Mouse (Mus musculus): ENCODE results near the gene Spata13. TPM values are rescaled to one million over a fixed set of nuclear protein-coding genes. Genes with fewer than 3 reads are reported as not detected.

The Spata13 gene
- polyA plus RNA-seq, 1 experiment from 2014 or later, result 21.0 TPM

DNA sequence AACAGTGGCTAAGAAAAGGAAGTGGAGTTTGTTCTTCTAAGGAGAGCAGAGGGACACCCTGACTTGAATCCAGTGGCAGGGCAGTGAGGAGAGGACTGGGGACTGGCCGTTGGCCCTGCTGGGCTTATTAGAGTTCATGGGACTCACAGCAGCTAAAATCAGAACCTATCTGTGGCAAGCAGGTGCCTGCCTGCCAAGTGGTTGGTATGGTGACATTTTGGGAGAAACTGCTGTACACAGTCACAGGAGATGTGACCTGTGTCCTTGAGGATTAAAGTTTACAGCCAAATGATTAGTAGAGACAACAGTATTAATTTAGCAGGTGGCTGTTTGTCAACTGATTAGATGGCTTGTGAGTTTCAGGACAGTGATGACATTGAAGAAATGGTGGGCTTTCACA, 172.1 kb downstream of the Spata13 start:
- Histone ChIP-seq H3K4me1 (replicated peaks) (peaks cover 6% of the 10 kb centered on the region; the same call in 1 of the 2 replicates), H3K4me3 (no peak overlapping the region), H3K27ac (ENCODE audit: poor library complexity, severe bottlenecking) (no peak overlapping the region), H3K36me3 (peaks cover 13% of the 10 kb centered on the region), H3K9ac (no peak overlapping the region), H3K4me2 (no peak overlapping the region), H3K27me3 (replicated peaks) (no peaks in the 10 kb centered on the region), H3K9me3 (replicated peaks) (no peaks in the 10 kb centered on the region)
- ATAC-seq (ENCODE audit: insufficient number of reproducible peaks, low FRiP score), result no peak
- 85% methylated on average over 1 of the region's 1 CpGs for WGBS

DNA sequence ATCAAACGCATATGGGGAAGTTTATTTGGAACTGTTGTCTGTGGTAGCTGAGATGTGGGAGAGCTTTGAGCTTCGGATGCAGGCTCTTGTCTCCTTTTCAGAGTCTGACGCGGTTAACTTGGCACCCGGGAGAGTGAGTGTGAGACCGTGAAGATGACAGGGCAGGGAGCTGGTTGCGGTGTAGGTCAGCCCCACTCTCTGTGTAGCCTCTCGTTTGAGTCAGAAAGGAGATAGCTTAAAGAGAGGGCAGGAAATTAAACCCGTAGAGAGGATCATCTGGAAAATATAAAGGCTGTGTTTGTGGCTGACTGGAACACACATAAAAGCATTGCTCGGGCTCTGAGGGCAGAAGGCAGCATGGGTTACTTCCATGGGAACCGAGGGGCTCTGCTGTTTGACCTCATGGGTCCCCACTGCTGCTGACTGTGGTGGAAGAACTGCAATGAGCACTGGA, 173.1 kb downstream of the Spata13 start:
- H3K36me3 ChIP-seq, result peaks cover 12% of the 10 kb centered on the region
- no peaks in the 10 kb centered on the region for H3K9me3 ChIP-seq (replicated peaks)
- H3K9ac ChIP-seq, result no peak overlapping the region
- H3K27ac ChIP-seq (ENCODE audit: poor library complexity, severe bottlenecking), result no peak overlapping the region
- H3K4me1 ChIP-seq (replicated peaks), result peaks cover 13% of the 10 kb centered on the region
- no peaks in the 10 kb centered on the region for H3K27me3 ChIP-seq (replicated peaks)
- H3K4me3 ChIP-seq, result no peak overlapping the region
- H3K4me2 ChIP-seq, result no peak overlapping the region
- 45% methylated on average over 11 of the region's 11 CpGs for WGBS
- ATAC-seq (ENCODE audit: insufficient number of reproducible peaks, low FRiP score), result no peak

DNA sequence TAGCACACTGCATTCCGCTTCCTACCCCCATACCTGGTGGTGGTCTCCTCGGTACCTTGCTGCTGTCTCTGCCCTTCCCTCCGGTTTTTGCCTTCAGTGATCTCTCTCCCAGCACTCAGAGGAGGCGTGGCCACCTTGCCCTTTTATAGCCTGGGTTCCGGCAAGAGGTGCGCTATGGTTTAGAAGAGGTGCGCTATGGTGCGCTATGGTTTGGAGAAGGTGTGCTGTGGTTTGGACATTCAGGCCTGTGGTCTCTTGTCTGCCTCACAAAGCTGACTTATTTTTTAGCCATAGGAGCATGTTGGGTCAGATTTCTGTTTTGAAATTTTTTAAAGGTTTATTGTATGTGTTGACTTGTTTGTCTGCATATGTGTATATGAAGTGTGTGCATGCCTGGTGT, 176.1 kb downstream of the Spata13 start:
- Histone ChIP-seq H3K4me3 (no peak overlapping the region), H3K4me2 (no peak overlapping the region), H3K36me3 (peaks cover 11% of the 10 kb centered on the region), H3K27me3 (replicated peaks) (no peaks in the 10 kb centered on the region), H3K4me1 (replicated peaks) (peaks cover 13% of the 10 kb centered on the region), H3K9ac (no peak overlapping the region), H3K9me3 (replicated peaks) (no peaks in the 10 kb centered on the region), H3K27ac (ENCODE audit: poor library complexity, severe bottlenecking) (no peak overlapping the region)
- 88% methylated on average over 8 of the region's 8 CpGs for WGBS
- ATAC-seq (ENCODE audit: insufficient number of reproducible peaks, low FRiP score), result no peak

DNA sequence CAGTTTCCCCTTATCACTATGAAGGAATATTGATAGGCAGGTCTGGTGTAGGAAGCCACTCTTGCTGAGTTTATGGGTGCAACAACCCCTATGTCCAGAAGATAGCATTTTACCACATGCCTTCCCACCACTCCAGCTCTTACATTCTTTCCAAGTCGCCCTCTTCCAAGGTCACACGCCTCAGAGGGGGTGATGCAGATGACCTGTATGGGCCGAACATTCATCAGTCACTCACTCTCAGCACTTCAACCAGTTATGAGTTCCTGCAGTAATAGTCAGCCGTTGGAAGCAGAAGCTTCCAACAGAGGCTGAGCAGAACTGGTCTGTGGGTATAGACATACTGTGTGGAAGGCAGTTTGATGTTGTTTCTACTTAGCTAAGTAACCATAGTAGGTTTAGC, 177.7 kb downstream of the Spata13 start:
- Histone ChIP-seq H3K36me3 (peaks cover 18% of the 10 kb centered on the region), H3K4me3 (no peak overlapping the region), H3K4me1 (replicated peaks) (peaks cover 13% of the 10 kb centered on the region), H3K27ac (ENCODE audit: poor library complexity, severe bottlenecking) (no peak overlapping the region), H3K9ac (no peak overlapping the region), H3K27me3 (replicated peaks) (no peaks in the 10 kb centered on the region), H3K9me3 (replicated peaks) (no peaks in the 10 kb centered on the region), H3K4me2 (no peak overlapping the region)
- ATAC-seq (ENCODE audit: insufficient number of reproducible peaks, low FRiP score), result no peak
- WGBS, result 55% methylated on average over 4 of the region's 4 CpGs

Other genes with a start within 250 kb of the Spata13 start
- 0.20 TPM in 1 of 2 replicates, not detected in the other for gene C1qtnf9, start 134.1 kb downstream of the Spata13 start, polyA plus RNA-seq (2016; fragmentation: Nextera tagmentation; extraction: Ambion mirVana)
- 29.5 and 31.4 TPM in 2 replicates for gene Mipep, start 150.6 kb downstream of the Spata13 start, polyA plus RNA-seq (2016; fragmentation: Nextera tagmentation; extraction: Ambion mirVana)